Mouse (Mus musculus) hematopoietic stem cell, adult 5-6 weeks (primary cell): ENCODE measurements around the gene Rpusd2. TPM values are rescaled to one million over a fixed set of nuclear protein-coding genes. Genes with fewer than 3 reads are reported as not detected.
"Not testable (repeated sequence)": the region's sequence is repeated elsewhere in the genome, so short reads cannot be mapped to it uniquely, and the experiment has no call there.

Experiments used
- ATAC-seq, 2 experiments: fragments of 125-278 bp in 1 of 2; replicated peaks in 1 of 2; 2 replicates each; pipeline ENCODE4 v1.8.0; 2016 to 2017; ENCODE audit warnings: inconsistent platforms in 2 of 2, mild to moderate bottlenecking in 2 of 2, moderate number of reproducible peaks in 2 of 2, low read depth in 1 of 2, moderate TSS enrichment in 1 of 2; ENCODE audit not compliant: low FRiP score in 2 of 2, poor library complexity in 2 of 2, severe bottlenecking in 2 of 2, insufficient read depth in 1 of 2, low TSS enrichment in 1 of 2
- total RNA-seq: library from RNA; stranded (forward); fragments of 172-1452, 232-1000 nt; gene quantifications from 2 replicates; pipeline ENCODE4 v1.2.3, GENCODE M21; 2017

Rpusd2 gene
- 18.7 and 22.1 TPM in 2 replicates for total RNA-seq

DNA sequence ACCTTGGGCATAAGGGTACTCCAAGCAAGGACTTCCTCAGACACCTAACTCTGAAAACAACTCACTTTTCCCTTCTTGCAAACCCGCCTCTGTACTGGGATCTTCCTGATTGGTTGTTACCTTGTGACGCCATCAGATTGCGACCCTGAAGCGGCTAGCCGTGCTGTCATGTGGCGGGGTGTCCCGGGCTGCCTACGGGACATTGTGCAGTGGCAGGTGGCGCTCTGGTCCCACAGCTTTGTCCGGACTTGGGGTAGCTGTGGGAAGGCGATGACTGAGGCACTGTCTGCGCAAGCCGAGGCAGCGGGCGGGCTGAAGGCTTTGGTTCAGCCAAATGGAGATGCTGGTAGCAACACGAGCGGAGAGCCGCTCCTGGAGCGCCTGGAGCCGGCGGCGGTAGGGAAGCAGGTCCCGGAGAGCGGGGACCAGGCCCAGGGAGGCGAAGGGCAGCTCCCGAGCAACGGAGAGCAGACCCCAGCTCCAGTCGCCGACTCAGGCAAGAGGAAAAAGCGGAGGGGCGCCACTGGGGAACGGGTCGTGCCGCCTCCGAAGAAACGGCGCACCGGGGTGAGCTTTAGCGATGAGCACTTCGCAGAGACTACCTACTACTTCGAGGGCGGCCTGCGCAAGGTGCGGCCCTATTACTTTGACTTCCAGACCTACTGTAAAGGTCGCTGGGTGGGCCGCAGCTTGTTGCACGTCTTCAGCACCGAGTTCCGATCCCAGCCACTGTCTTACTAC is at the start of gene Rpusd2:
Rpusd2 (plus strand) TSS at position 135 of the 741 bp plus-strand sequence.
- ATAC-seq = peak; percentile 98 to 100

DNA sequence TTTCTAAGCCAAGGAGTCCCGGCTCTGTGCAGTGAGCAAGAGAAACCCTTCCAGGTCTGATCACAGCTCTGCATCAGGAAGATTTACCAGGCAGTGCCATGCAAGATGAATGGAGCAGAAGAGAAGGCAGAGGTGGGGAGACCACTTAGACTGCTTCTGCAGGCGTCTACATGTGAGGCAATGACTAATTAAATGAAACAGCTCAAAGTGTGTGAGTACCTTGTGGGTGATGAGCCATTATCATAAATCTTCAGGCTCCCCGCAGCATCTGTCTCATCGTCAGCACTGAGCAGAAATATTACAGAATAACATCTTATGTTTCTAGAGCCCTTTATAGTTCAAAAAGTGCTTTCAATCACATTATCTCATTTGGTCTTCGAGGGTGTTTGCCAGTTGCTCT is 39.1 kb upstream of the Rpusd2 start:
- no peak for ATAC-seq

DNA sequence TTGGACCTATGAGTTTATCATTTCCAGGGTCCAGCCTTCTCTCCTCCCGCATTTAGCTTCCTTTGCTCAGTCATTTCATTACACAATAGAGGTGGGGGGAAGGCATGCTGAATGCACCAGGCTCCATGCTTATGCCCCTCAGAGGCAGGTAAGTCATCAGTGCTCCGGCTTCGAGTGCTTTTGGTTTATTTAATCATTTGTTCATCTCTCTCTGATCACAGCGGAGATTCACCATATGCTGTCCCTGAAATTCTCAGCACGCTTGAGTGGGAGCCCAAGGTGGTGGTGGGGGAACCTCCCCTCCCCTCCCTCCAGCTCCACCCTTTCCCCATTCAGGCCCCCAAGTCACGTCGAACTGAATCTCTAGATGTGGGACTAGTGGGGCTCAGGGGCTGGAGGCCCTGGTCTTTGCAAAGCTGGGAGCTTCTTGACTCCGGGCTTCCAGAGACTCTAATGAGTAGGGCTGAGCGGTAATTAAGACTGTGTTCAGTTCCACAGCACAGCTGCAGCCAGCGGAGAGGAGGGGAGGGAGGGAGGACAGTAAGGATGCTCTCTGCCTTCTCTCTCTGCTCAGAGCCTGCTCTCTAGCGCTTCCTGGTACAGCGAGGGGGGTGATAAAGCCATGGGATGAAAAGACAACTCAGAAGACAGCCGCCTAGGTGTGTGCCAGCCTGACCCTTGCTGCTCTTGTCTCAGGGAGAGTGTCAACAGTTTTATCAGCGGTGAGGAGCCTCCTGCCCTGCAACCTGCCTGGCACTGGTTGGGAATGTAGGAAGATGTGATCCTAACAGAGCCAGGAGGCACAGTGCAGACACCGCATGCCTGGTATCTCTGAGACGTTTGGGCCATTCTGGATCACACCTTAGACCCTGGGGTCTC is 38.4 kb upstream of the Rpusd2 start:
- no peak for ATAC-seq

DNA sequence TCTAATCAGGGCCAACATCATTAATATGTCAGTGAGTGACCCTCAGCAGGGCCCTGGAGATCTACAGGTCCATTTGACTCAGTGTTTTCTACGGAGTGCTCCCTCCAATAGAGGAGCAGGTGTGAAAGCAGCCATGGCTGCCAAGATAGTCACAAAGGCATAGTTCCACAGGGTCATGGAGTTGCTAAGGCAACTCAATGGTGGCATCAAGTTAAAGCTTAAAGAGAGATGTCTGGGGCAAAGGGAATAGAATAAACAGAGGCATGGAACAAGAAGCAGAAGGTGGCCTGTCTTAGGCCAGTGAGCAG is 37.8 kb upstream of the Rpusd2 start:
- ATAC-seq = no peak

DNA sequence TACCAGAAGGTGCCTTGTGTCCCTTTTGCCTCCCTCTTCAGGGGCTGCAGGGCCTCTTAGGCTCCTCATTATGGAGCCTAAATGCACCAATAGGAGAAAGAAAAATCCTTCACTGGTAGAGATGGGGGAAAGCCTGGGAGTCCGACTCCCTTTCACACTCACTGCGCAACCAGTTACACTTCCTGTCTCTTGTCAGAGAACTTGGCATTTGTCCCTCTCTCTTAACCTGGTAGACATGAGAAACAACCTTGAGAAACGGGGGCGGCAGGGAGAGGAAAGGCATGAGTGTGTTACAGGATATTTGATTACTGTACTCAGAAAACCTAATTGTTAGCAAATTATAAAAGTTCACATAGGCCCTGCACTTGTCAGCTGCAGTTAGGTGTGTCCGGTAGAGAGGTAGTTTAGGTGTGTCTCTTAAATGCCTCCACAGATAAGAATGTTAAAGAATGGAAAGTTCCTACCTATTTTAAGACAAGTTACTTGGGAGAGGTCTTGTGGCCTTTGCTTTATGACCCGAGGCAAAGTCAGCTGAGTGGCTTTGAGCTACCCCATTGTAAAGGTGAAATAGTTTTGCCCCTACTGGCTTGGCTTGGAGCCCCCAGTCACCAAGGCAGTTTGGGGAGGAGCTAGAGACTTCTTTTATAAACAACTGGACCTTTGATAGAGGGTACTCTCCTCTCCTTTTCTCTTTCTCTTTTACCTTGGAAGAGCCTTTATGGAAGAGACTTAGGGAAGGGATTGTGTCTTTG is 36.3 kb upstream of the Rpusd2 start:
- ATAC-seq = peak in 1 of 2 experiments; percentile 29; a peak in 1 of 4 replicates

DNA sequence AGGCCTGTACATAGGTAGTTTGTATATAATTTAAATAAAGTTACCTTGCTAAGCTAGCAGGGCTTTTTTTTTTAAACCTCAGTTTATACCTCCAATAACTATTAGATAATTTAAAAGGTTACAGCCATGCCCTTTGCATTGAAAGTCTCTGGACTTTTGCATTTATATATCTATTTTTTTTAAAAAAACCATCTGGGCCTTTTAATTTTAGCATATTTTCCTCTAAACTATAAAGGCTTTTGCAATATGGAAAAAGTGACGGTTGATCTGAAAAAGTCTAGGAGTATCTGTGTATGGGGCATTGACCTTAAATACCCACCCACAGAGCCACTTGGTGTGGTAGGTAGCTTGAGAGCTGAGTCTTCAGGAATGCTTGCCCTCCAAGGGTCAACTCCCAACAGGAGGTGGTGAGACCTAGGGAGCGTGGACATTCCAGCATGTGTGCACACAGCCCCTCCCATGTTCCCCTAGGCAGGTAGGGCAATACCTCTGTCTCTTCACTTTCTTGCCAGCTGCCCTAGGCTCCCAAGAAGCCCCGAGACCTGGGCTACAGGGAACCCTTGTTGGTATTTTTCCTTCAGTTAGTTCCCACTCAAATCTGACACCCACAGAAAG is 35.5 kb upstream of the Rpusd2 start:
- no peak for ATAC-seq

DNA sequence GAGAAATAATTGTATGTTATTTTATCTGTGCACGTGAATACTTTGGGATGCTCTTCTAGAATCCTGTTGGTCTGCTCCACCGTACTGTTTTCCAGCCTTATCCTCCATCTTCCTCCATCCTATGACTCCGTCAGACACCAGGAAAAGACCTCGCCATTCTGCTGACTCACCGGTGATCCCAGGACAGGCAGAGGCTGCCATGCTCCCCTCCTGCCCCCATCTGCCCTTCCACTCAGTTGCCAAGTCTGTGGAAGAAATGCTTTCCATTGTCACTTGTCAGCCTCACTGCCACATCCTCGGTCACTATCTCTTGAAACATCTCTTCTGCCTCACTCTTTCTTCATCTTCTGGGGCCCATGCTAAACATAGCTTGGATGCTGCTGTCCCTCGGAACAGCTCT is 27.7 kb upstream of the Rpusd2 start:
- no peak for ATAC-seq

DNA sequence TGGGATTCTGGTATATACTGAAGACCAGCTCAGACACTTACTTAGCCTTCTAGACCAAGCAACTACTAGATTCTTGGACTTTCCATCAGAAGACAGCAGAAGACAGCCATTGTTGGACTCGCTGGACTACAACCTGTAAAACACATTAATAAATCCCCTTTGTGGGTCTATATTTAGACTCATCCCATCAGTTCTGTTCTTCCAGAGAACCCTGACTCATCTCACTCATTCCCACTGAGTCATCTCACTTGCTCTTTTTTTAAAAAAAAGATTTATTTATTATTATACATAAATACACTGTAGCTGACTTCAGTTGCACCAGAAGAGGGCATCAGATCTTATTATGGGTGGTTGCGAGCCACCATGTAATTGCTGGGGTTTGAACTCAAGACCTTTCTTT is 25.2 kb upstream of the Rpusd2 start:
- ATAC-seq = no peak

DNA sequence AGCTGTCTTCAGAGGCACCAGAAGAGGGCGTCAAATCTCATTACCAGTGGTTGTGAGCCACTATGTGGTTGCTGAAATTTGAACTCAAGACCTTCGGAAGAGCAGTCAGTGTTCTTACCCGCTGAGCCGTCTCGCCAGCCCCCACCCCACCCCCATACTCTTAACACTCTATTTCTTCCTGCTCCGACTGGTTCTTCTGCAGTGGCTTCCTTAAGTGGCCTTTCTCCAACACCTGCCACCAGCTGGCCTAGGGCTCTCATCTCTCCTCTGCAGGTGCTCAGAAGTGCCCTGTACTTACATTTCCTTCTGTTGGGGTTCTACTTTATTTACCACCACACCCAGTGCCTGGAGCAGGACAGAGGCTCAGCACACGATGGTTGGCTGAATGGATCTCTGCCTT is 19.6 kb upstream of the Rpusd2 start:
- ATAC-seq = no peak

DNA sequence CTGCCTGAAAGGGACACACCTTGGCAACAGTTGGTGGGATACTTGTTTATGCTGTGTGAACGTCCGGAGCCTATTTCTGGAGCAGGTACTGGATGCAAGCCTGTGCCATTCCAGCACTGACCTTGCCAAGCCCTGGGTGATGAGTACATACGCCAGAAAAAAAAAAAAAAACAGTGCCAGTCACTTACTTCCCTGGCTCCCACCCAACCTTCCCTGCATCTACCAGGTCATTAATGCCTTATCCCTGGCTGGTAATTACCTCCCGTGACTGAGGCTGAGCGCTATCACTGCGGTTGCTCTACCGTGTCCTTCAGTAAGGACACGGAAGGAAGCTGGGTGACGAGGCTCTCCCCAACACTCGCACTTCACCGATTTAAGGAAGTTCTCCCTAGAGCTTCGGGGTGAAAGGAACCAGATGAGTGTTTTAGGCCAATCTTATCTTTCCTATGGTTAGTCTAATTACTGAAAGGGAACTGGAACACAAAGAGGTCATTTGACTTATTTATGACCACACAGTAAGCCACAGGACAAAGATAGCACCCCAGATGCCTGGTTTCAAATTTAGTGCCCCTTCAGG is 18.9 kb upstream of the Rpusd2 start:
- ATAC-seq = peak; percentile 96 to 97

DNA sequence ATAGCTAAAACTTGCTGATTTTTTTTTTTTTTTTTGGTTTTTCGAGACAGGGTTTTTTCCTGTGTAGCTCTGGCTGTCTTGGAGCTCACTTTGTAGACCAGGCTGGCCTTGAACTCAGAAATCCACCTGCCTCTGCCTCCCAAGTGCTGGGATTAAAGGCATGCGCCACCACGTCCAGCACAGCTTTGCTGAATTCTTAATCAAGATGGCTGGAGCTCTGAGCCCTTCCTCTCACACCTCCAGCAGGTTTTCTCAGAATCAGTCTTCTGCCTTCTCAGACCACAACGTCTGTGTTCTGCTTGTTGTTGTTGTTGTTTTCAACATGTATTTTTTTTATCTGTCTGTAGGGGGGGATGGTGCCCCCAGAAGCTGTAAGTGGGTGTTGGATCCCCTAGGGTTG is 18.3 kb upstream of the Rpusd2 start:
- not testable (repeated sequence) for ATAC-seq

DNA sequence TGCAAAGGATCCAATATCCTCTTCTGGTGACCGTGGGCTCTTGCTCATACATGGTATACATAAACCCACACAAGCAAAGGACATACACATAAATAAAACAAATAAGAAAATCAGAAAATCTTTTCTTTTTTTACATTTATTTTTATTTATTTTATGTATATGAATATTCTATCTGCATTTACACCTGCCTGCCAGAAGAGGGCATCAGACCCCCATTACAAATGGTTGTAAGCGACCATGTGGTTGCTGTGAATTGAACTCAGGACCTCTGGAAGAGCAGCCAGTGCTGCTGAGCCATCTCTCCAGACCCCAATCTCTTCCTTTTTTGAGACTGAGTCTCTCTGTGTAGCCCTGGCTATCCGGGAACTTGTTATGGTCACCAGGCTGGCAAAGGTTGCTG is 16.9 kb upstream of the Rpusd2 start:
- ATAC-seq = no peak

DNA sequence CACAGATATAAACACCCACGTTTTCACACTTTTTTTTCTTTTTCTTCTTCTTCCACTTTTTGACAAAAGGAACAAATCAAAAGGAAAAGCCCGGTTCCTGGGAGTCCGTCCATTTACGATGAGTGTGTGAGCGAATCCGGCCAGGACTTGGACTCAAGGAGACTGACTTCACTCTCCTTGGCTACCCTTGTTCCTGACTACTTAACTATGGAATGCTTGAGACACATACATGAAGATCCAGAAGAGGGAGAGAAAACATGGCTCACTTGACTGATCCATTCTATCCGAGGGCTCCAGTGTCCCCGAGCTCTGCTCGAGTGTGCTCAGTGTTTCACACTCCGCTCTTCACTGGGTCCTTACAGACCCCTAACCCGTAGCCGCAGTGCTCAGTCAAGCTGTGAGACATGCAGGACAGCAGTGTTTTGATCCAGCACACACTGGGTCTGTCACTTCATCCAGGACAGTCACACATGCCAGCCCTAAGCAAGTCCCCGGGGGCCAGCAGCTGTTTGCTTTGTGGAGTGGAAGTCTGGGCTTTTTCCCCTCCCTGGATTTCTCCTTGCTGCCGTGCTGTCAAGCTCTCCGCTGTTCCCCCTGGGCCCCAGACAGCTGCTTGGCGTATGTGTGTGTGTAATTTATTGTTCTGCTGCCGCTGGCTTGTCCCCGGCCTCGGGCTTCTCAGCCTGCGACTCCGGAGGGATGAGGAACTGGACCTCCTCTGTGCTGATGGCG is 16.0 kb upstream of the Rpusd2 start:
- ATAC-seq = no peak

DNA sequence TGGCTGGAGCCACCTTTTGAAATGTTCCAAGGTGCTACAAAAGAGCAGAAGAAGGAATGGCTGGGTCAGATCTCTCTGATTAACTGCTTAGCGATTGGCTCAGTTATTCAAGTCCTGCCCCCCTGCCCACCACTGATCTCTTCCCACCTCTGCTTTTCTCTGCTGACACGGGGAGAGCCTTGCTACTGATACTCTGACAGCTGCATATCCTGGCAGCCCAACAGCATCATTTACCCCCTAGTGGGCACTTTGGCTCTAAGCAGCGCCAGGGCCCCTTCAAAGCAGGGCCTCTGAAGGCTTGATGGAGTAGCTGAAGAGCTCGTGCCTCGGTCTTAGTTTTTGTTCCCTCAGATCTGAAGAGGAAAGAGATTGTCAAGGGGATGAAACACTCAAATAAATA is 15.5 kb upstream of the Rpusd2 start:
- no peak for ATAC-seq

DNA sequence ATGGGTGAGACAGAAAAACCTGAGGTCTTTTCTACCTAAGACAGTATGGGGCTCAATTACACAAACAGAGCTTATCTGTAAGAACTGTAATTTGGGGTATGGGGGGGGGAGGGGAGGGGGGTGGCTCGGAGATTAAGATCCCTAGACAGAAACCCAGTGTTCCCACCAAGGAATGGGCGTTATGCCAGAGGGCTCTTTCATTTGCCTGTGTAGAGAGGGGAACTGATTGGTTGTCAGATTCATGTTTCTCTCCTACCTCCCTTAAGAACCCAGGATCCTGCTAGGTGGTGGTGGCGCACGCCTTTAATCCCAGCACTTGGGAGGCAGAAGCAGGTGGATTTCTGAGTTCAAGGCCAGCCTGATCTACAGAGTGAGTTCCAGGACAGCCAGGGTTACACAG is 15.1 kb upstream of the Rpusd2 start:
- ATAC-seq = no peak

DNA sequence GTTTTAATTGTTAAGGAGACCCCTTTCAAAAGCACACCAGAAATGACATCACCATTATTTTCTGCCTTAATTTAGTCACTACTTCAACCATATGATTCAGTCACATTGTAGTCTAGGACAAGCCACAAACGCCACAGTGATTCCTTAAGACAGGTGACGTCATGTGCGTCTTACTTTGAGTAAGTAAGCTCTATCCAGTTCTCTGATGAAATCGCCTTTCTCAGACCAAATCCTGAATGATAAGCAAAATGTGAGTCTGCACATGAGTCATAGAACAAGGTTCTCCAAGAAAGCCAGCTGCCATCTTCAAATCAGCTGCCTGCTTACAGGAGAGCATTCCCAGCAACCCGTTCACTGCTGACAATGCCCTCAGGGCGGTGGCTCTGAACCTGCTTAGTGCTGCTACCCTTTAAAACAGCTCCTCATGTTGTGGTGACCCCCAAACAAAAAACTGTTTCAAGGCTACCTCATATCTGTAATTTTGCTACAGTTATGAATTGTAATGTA is 11.4 kb upstream of the Rpusd2 start:
- ATAC-seq = no peak
